Mouse (Mus musculus) CH12.LX (cell line): ENCODE measurements around the gene Gm27027. TPM values are rescaled to one million over a fixed set of nuclear protein-coding genes. Genes with fewer than 3 reads are reported as not detected.

Source experiments
- DNase-seq: peaks from one replicate; pipeline ENCODE4 v3.0.0-alpha.2; 2013; ENCODE audit errors: extremely low read depth
- H3K27ac ChIP-seq: 2 replicates; pipeline ENCODE4 v1.5.1; 2012; ENCODE audit warnings: low read depth, mild to moderate bottlenecking, control low read depth, moderate library complexity; ENCODE audit not compliant: insufficient read depth
- H3K27me3 ChIP-seq: replicated peaks from 2 replicates; pipeline ENCODE3; 2012; ENCODE audit warnings: inconsistent platforms
- H3K36me3 ChIP-seq, 2 experiments: replicated peaks in 1 of 2; 2 replicates each; pipeline versions ENCODE3 to v1.6.1; 2012; ENCODE audit warnings: inconsistent platforms in 1 of 2, low read length in 1 of 2, mild to moderate bottlenecking in 1 of 2, mixed read lengths in 1 of 2, moderate library complexity in 1 of 2; ENCODE audit not compliant: control insufficient read depth in 1 of 2, insufficient read depth in 1 of 2
- H3K4me1 ChIP-seq, 2 experiments: 2 replicates each; pipeline ENCODE4 v1.6.1; 2012; ENCODE audit warnings: inconsistent platforms in 1 of 2, moderate library complexity in 1 of 2; ENCODE audit not compliant: insufficient read depth in 2 of 2, control insufficient read depth in 1 of 2
- H3K4me2 ChIP-seq: 2 replicates; pipeline ENCODE4 v1.6.1; 2012; ENCODE audit warnings: low read depth, mild to moderate bottlenecking, control low read depth; ENCODE audit not compliant: poor library complexity, insufficient read depth, severe bottlenecking
- H3K4me3 ChIP-seq, 3 experiments: fragments of 150-350 bp in 1 of 3; sonication (generic) in 1 of 3; replicated peaks in 1 of 3; 2 replicates each; pipeline versions ENCODE3 to v1.5.1; 2011 to 2012; ENCODE audit warnings: low read depth in 2 of 3, low read length in 2 of 3, mild to moderate bottlenecking in 2 of 3, moderate library complexity in 2 of 3, control low read depth in 1 of 3, improper control_type of control experiment in 1 of 3, inconsistent platforms in 1 of 3, mixed read lengths in 1 of 3; ENCODE audit not compliant: poor library complexity in 1 of 3
- H3K79me2 ChIP-seq: replicated peaks from 2 replicates; pipeline ENCODE4 v1.6.1; 2012; ENCODE audit warnings: mild to moderate bottlenecking, moderate library complexity; ENCODE audit not compliant: control insufficient read depth, poor library complexity, insufficient read depth, severe bottlenecking; ENCODE audit errors: extremely low read depth
- H3K9ac ChIP-seq: 2 replicates; pipeline ENCODE4 v1.6.1; 2012; ENCODE audit warnings: low read depth, mild to moderate bottlenecking, control low read depth, moderate library complexity; ENCODE audit not compliant: insufficient read depth
- H3K9me3 ChIP-seq: replicated peaks from 2 replicates; pipeline ENCODE3; 2012; ENCODE audit warnings: low read length, inconsistent platforms, mixed read lengths
- BHLHE40 ChIP-seq: IDR thresholded peaks from 2 replicates; pipeline ENCODE4 v1.6.1; 2011; ENCODE audit warnings: mild to moderate bottlenecking, low read depth, low read length, improper control_type of control experiment
- CTCF ChIP-seq, 2 experiments: IDR thresholded peaks in 1 of 2; conservative IDR thresholded peaks in 1 of 2; 2 replicates each; pipeline ENCODE4 v1.5.1; 2011 to 2012; ENCODE audit warnings: low read depth in 2 of 2, low read length in 2 of 2, improper control_type of control experiment in 1 of 2, inconsistent platforms in 1 of 2, mild to moderate bottlenecking in 1 of 2, moderate library complexity in 1 of 2
- E2F4 ChIP-seq: IDR thresholded peaks from 2 replicates; pipeline ENCODE4 v1.6.1; 2011; ENCODE audit warnings: low read depth, low read length, improper control_type of control experiment; ENCODE audit not compliant: insufficient replicate concordance
- ELF1 ChIP-seq: IDR thresholded peaks from 2 replicates; pipeline ENCODE4 v1.6.1; 2014; ENCODE audit warnings: low read depth, mild to moderate bottlenecking, inconsistent platforms, low read length, improper control_type of control experiment
- GABPA ChIP-seq: IDR thresholded peaks from 2 replicates; pipeline ENCODE4 v1.6.1; 2012; ENCODE audit warnings: low read depth, low read length, improper control_type of control experiment, inconsistent platforms; ENCODE audit not compliant: insufficient replicate concordance
- IRF4 ChIP-seq: IDR thresholded peaks from 2 replicates; pipeline ENCODE4 v1.6.1; 2014; ENCODE audit warnings: low read depth, mild to moderate bottlenecking, inconsistent platforms, low read length, improper control_type of control experiment
- JUND ChIP-seq: conservative IDR thresholded peaks from 2 replicates; pipeline ENCODE4 v1.6.1; 2011; ENCODE audit warnings: low read depth, low read length, improper control_type of control experiment
- KAT2A ChIP-seq: IDR thresholded peaks from 2 replicates; pipeline ENCODE4 v1.6.1; 2012; ENCODE audit warnings: low read length, improper control_type of control experiment, inconsistent platforms; ENCODE audit not compliant: insufficient replicate concordance
- MAFK ChIP-seq: IDR thresholded peaks from 2 replicates; pipeline ENCODE4 v1.6.1; 2011; ENCODE audit warnings: low read length, improper control_type of control experiment; ENCODE audit not compliant: insufficient replicate concordance
- MAZ ChIP-seq: IDR thresholded peaks from 2 replicates; pipeline ENCODE4 v1.6.1; 2012; ENCODE audit warnings: low read depth, mild to moderate bottlenecking, inconsistent platforms, low read length, improper control_type of control experiment, moderate library complexity
- MEF2A ChIP-seq: IDR thresholded peaks from 2 replicates; pipeline ENCODE4 v1.6.1; 2014; ENCODE audit warnings: low read depth, mild to moderate bottlenecking, inconsistent platforms, low read length, improper control_type of control experiment, borderline replicate concordance
- MXI1 ChIP-seq: IDR thresholded peaks from 2 replicates; pipeline ENCODE4 v1.6.1; 2011; ENCODE audit warnings: mild to moderate bottlenecking, low read depth, low read length, improper control_type of control experiment
- POLR2A ChIP-seq: IDR thresholded peaks from 2 replicates; pipeline ENCODE4 v1.6.1; 2011; ENCODE audit warnings: low read depth, mild to moderate bottlenecking, improper control_type of control experiment, low read length
- SIN3A ChIP-seq: IDR thresholded peaks from 2 replicates; pipeline ENCODE4 v1.6.1; 2012; ENCODE audit warnings: low read length, improper control_type of control experiment, inconsistent platforms
- SMC3 ChIP-seq: IDR thresholded peaks from 2 replicates; pipeline ENCODE4 v1.6.1; 2011; ENCODE audit warnings: low read depth, low read length, improper control_type of control experiment
- TCF12 ChIP-seq: IDR thresholded peaks from 2 replicates; pipeline ENCODE4 v1.6.1; 2014; ENCODE audit warnings: low read depth, mild to moderate bottlenecking, inconsistent platforms, low read length, improper control_type of control experiment
- UBTF ChIP-seq: IDR thresholded peaks from 2 replicates; pipeline ENCODE4 v1.6.1; 2012; ENCODE audit warnings: low read depth, mild to moderate bottlenecking, inconsistent platforms, low read length, improper control_type of control experiment, moderate library complexity
- USF2 ChIP-seq: conservative IDR thresholded peaks from 2 replicates; pipeline ENCODE4 v1.6.1; 2011; ENCODE audit warnings: low read depth, low read length, improper control_type of control experiment
- ZC3H11A ChIP-seq: IDR thresholded peaks from 2 replicates; pipeline ENCODE4 v1.6.1; 2012; ENCODE audit warnings: low read depth, mild to moderate bottlenecking, inconsistent platforms, low read length, improper control_type of control experiment
- ZNF384 ChIP-seq: IDR thresholded peaks from 2 replicates; pipeline ENCODE4 v1.6.1; 2012; ENCODE audit warnings: low read depth, low read length, improper control_type of control experiment, inconsistent platforms
- dilution Hi-C: fragments of 300-500 bp; cut with MboI; formaldehyde crosslinking; loops from 2 replicates; pipeline ENCODE4 v1.14.3; 2020; ENCODE audit warnings: low sequenced_read_pairs; ENCODE audit not compliant: extremely low pct_unique_long_range_greater_than_20kb, extremely low pct_ligation_motif_present
- in situ Hi-C: fragments of 300-500 bp; cut with MboI; formaldehyde crosslinking; loops from 3 replicates; pipeline ENCODE4 v1.14.3; 2019; ENCODE audit warnings: low sequenced_read_pairs, low pct_ligation_motif_present, low pct_unique_long_range_greater_than_20kb, mixed read lengths
- polyA plus RNA-seq: library from polyadenylated mRNA; unstranded; fragments of >175 nt; gene quantifications from 2 replicates; pipeline ENCODE4 v1.2.1, GENCODE M21; 2012; ENCODE audit warnings: low read depth; ENCODE audit not compliant: insufficient read length
- total RNA-seq, 2 experiments: library from RNA; depleted of rRNA; stranded (reverse); fragments of 300-350 nt in 1 of 2; fragments of >200 nt in 1 of 2; gene quantifications; 2 replicates each; pipeline ENCODE4 v1.2.3; 2012 to 2014

Gm27027 gene
- total and polyA plus RNA-seq, 3 experiments = not detected

GRCm38 (mm10) chr2:93919093-93919492, 77.1 kb downstream of the Gm27027 start:
- no peaks in the 10 kb centered on the region for H3K36me3 ChIP-seq
- H3K4me1 ChIP-seq = no peaks in the 10 kb centered on the region
- no peaks in the 10 kb centered on the region for H3K9me3 ChIP-seq
- dilution Hi-C loops = no loop called here
- TF ChIP-seq IRF4 (no peak), POLR2A (no peak), KAT2A (no peak), ZC3H11A (no peak), ELF1 (no peak), MEF2A (no peak), SMC3 (no peak), UBTF (no peak), MXI1 (no peak), SIN3A (no peak), MAFK (no peak)
- TF ChIP-seq, all 38 proteins: peak for 0
- H3K4me3 ChIP-seq = no peak overlapping the region
- H3K4me2 ChIP-seq = no peak overlapping the region
- no peaks in the 10 kb centered on the region for H3K79me2 ChIP-seq
- in situ Hi-C loops = no loop called here
- peaks cover 62% of the 10 kb centered on the region for H3K27me3 ChIP-seq
- H3K27ac ChIP-seq = no peak overlapping the region
- H3K9ac ChIP-seq = no peak overlapping the region
- no peak for DNase-seq

GRCm38 (mm10) chr2:93913552-93913951, 82.6 kb downstream of the Gm27027 start:
- Histone ChIP-seq H3K27ac (no peak overlapping the region), H3K4me2 (no peak overlapping the region), H3K79me2 (no peaks in the 10 kb centered on the region), H3K9ac (no peak overlapping the region), H3K4me1 (no peaks in the 10 kb centered on the region), H3K4me3 (no peak overlapping the region), H3K27me3 (peaks cover 82% of the 10 kb centered on the region), H3K9me3 (no peaks in the 10 kb centered on the region), H3K36me3 (no peaks in the 10 kb centered on the region)
- TF ChIP-seq UBTF = no peak
- no peak for TF ChIP-seq BHLHE40
- TF ChIP-seq KAT2A = no peak
- TF ChIP-seq MAZ = no peak
- dilution Hi-C loops = no loop called here
- no peak for DNase-seq
- in situ Hi-C loops = no loop called here

- dilution Hi-C loops (no loop called here), in situ Hi-C loops (no loop called here)
- no peak overlapping the region for H3K4me2 ChIP-seq
- no peaks in the 10 kb centered on the region for H3K9me3 ChIP-seq
- no peak overlapping the region for H3K9ac ChIP-seq
- no peaks in the 10 kb centered on the region for H3K4me1 ChIP-seq
- TF ChIP-seq USF2 (no peak), ZNF384 (no peak), KAT2A (no peak), JUND (no peak), CTCF (conservative IDR thresholded peaks at IDR 0.05 in 1 of 2, IDR thresholded peaks at IDR 0.05 in 1 of 2; ENCODE audit: low read depth in 2 of 2, low read length in 2 of 2) (no peak), TCF12 (no peak), POLR2A (no peak), GABPA (no peak), E2F4 (no peak), BHLHE40 (no peak)
- peaks cover 82% of the 10 kb centered on the region for H3K27me3 ChIP-seq
- no peak overlapping the region for H3K27ac ChIP-seq
- H3K36me3 ChIP-seq = no peaks in the 10 kb centered on the region
- DNase-seq = no peak
- no peaks in the 10 kb centered on the region for H3K79me2 ChIP-seq
- H3K4me3 ChIP-seq = no peak overlapping the region
Observed at GRCm38 (mm10) chr2:93911942-93912341, 84.2 kb downstream of the Gm27027 start.
